Mouse (Mus musculus) stomach, embryonic 15.5 days (tissue): ENCODE results near the gene Macrod2. TPM values are rescaled to one million over a fixed set of nuclear protein-coding genes. Genes with fewer than 3 reads are reported as not detected.

Source experiments
- ATAC-seq: fragments of 200-750 bp; cut with Nextera tagmentation; 2 replicates; pipeline ENCODE4 v1.8.0; 2017; ENCODE audit warnings: low read depth, moderate number of reproducible peaks, moderate TSS enrichment; ENCODE audit not compliant: insufficient read depth, low FRiP score
- H3K27ac ChIP-seq: fragments of 300-500 bp; sonication (generic); 2 replicates; pipeline ENCODE4 v1.5.1; 2015; ENCODE audit warnings: mild to moderate bottlenecking, inconsistent platforms
- H3K27me3 ChIP-seq: fragments of 300-500 bp; sonication (generic); replicated peaks from 2 replicates; pipeline ENCODE4 v1.6.1; 2015; ENCODE audit warnings: inconsistent platforms
- H3K36me3 ChIP-seq: fragments of 300-500 bp; sonication (generic); 2 replicates; pipeline ENCODE4 v1.6.1; 2015; ENCODE audit warnings: inconsistent platforms
- H3K4me1 ChIP-seq: fragments of 300-500 bp; sonication (generic); 2 replicates; pipeline ENCODE4 v1.6.1; 2015; ENCODE audit warnings: inconsistent platforms
- H3K4me2 ChIP-seq: fragments of 300-500 bp; sonication (generic); 2 replicates; pipeline ENCODE4 v1.6.1; 2015; ENCODE audit warnings: mild to moderate bottlenecking, inconsistent platforms
- H3K4me3 ChIP-seq: fragments of 300-500 bp; sonication (generic); replicated peaks from 2 replicates; pipeline ENCODE4 v1.5.1; 2015; ENCODE audit warnings: inconsistent platforms
- H3K9ac ChIP-seq: fragments of 300-500 bp; sonication (generic); 2 replicates; pipeline ENCODE4 v1.6.1; 2015; ENCODE audit warnings: inconsistent platforms
- H3K9me3 ChIP-seq: fragments of 300-500 bp; sonication (generic); 2 replicates; pipeline ENCODE4 v1.6.1; 2016; ENCODE audit warnings: inconsistent platforms
- WGBS: fragments of 180-500 bp; shearing (Covaris S2); methylation state at CpG from one replicate; pipeline ENCODE4 v1.1.7; 2015; 5-methylcytosine and 5-hydroxymethylcytosine counted together
- polyA plus RNA-seq: library from polyadenylated mRNA; unstranded; fragments of >200 nt; fragmentation: Nextera tagmentation; extraction: Ambion mirVana; gene quantifications from 2 replicates; pipeline ENCODE4 v1.2.1, GENCODE M21; 2015

Gene Macrod2
- polyA plus RNA-seq, 1 experiment from 2014 or later, result 40.8 TPM

DNA sequence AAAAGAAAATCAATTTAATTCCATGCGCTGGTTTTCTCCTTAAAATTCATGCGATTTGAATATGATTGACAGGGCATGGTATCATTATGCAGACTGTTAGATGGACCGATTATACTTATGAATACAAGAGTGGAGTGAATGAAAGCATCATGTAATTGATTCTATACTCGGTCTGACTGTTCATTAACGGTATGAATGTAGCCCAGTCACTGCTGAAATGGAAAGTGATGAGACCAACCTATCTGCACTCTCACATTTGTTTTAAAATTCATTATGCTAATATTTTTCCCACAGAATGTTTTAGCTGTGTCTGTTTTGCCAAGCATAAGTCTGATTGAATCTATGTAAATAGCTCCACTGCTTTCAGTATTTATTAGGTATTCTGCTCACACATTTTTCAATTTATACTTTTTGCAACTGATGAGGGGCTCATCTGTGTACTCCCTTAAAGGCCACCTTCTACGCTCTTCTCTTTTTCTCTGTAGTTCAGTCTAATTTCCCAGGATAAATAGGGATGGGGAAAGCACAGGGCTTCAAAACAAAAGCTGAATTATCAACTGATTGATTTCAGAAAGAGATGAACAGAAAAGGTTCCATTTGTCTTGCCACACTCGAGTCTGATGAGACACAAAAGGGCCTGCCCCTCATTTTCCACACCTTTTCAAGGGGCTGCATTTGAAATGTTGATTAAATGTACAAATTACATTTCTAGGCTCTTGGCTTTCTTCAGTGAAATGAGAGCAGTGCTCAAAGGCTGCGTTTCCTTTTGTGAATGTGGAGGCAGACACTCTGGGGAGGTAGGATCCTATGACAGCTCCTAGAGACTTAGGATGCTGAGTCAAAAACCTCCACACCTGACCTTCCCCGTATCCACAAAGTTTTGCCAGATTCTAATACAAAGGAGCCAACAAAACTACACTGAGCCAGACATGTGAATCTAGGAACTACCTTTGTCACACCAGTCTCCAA is 1113.1 kb downstream of the Macrod2 start:
- H3K4me3 ChIP-seq, result no peak overlapping the region
- no peaks in the 10 kb centered on the region for H3K4me1 ChIP-seq
- no peak overlapping the region for H3K27ac ChIP-seq
- no peaks in the 10 kb centered on the region for H3K27me3 ChIP-seq
- no peaks in the 10 kb centered on the region for H3K9me3 ChIP-seq
- H3K4me2 ChIP-seq, result no peak overlapping the region
- ATAC-seq, result no peak
- H3K36me3 ChIP-seq, result no peaks in the 10 kb centered on the region
- no peak overlapping the region for H3K9ac ChIP-seq
- WGBS, result 75% methylated on average over 9 of the region's 9 CpGs

DNA sequence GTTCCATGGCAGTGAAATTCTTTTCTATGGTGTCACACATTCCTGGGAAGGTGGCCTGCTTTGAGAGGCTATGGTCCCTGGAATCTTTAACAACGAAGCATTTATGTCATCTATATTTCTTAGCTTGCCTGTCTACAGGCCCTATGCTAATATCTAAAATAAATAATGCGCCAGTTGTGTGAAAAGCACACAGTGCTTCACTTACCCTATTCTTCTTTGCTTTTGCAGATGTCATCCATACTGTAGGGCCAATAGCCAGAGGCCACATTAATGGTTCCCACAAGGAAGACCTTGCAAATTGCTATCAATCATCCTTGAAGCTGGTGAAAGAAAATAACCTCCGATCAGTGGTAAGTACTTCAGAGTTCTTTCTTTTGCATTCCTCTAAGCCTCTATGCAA is 1119.9 kb downstream of the Macrod2 start:
- Histone ChIP-seq H3K4me1 (no peaks in the 10 kb centered on the region), H3K4me2 (no peak overlapping the region), H3K4me3 (no peak overlapping the region), H3K27ac (no peak overlapping the region), H3K9me3 (no peaks in the 10 kb centered on the region), H3K36me3 (no peaks in the 10 kb centered on the region), H3K9ac (no peak overlapping the region), H3K27me3 (no peaks in the 10 kb centered on the region)
- WGBS, result 62% methylated on average over 3 of the region's 3 CpGs
- no peak for ATAC-seq

DNA sequence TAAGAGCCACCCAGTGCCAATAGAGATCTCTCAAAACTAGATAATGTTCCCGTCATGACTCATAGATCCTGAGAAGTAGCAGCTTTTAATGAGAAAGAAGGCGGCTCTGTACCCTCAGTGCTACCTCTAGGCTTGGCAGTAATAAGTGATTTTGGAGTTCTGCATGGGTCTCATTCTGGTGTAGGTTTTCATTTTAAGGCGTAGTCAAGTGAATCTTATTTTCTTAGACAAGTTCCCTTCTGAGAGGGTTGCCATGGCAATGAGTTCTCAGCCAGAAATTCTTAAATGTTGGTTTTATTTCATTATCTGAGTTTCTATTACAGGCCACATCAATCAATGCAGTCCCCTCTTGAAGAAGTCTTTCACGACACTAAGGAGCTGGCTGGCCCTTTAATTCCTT is 1127.0 kb downstream of the Macrod2 start:
- Histone ChIP-seq H3K9ac (no peak overlapping the region), H3K4me2 (no peak overlapping the region), H3K27ac (no peak overlapping the region), H3K4me3 (no peak overlapping the region), H3K36me3 (no peaks in the 10 kb centered on the region), H3K27me3 (no peaks in the 10 kb centered on the region), H3K9me3 (no peaks in the 10 kb centered on the region), H3K4me1 (no peaks in the 10 kb centered on the region)
- 64% methylated on average over 4 of the region's 4 CpGs for WGBS
- no peak for ATAC-seq

DNA sequence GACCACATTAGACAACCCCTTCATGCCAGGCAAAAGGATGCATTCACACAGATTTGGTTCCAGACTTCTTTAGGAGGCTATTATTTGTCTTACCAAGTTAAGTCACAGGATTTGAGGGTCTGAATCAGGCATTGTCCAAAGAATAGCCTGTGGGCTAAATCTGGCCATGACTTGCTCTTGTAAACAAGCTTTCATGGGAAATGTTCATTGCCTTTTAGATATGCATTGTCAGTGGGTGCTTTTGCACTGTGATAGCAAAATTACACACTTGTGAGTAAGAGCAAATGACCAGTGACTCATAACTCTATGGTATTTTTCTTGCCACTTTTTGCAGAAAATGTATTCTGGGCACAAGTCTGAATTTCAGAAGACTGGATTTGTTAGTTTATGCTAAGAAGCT is 1150.8 kb downstream of the Macrod2 start:
- H3K27me3 ChIP-seq, result no peaks in the 10 kb centered on the region
- no peaks in the 10 kb centered on the region for H3K9me3 ChIP-seq
- no peak overlapping the region for H3K4me3 ChIP-seq
- H3K27ac ChIP-seq, result no peak overlapping the region
- no peak overlapping the region for H3K9ac ChIP-seq
- H3K4me1 ChIP-seq, result no peaks in the 10 kb centered on the region
- H3K4me2 ChIP-seq, result no peak overlapping the region
- ATAC-seq, result no peak
- H3K36me3 ChIP-seq, result no peaks in the 10 kb centered on the region

DNA sequence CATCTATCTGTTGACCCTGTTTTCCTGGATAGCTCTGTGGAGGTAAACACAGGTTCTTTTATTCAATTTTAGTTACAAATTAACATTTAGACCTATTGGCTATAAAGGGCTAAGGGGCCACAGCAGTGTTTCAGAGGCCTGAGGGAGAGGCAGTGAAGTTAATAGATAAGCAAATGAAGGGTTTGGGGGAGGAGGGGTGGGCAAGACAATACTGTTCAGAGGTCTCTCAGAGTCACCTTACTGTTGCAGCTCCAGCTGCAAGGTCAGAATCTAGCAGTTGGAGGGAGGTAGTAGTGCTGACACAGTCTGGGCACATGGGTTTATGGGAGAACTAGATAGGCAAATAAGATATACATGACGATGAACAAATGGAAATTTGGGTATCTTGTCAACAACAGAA is 1156.6 kb downstream of the Macrod2 start:
- Histone ChIP-seq H3K9me3 (no peaks in the 10 kb centered on the region), H3K9ac (no peak overlapping the region), H3K27ac (no peak overlapping the region), H3K4me3 (no peak overlapping the region), H3K4me2 (no peak overlapping the region), H3K36me3 (no peaks in the 10 kb centered on the region), H3K4me1 (no peaks in the 10 kb centered on the region), H3K27me3 (no peaks in the 10 kb centered on the region)
- 71% methylated on average over 1 of the region's 1 CpGs for WGBS
- no peak for ATAC-seq

DNA sequence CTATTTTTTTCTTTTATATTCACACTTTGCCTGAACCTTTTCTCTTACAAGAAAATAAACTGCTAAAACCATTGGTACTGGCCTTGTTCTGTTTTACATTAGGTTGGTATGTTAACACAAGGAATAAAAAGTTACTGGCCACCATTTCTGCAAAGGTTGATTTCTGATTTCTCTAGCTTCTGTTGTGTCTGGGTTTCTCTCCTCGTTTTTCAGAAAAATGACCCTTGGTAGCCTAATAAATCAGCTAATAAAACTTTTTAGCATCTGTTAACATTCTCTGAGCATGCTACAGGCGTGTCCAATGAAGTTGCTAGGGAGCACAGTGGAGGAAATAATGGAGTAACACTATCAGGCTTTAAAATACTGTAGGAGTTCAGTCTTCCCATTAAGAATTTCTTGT is 1161.6 kb downstream of the Macrod2 start:
- Histone ChIP-seq H3K9me3 (no peaks in the 10 kb centered on the region), H3K4me2 (no peak overlapping the region), H3K36me3 (no peaks in the 10 kb centered on the region), H3K4me1 (no peaks in the 10 kb centered on the region), H3K4me3 (no peak overlapping the region), H3K9ac (no peak overlapping the region), H3K27ac (no peak overlapping the region), H3K27me3 (no peaks in the 10 kb centered on the region)
- 40% methylated on average over 2 of the region's 2 CpGs for WGBS
- ATAC-seq, result no peak

DNA sequence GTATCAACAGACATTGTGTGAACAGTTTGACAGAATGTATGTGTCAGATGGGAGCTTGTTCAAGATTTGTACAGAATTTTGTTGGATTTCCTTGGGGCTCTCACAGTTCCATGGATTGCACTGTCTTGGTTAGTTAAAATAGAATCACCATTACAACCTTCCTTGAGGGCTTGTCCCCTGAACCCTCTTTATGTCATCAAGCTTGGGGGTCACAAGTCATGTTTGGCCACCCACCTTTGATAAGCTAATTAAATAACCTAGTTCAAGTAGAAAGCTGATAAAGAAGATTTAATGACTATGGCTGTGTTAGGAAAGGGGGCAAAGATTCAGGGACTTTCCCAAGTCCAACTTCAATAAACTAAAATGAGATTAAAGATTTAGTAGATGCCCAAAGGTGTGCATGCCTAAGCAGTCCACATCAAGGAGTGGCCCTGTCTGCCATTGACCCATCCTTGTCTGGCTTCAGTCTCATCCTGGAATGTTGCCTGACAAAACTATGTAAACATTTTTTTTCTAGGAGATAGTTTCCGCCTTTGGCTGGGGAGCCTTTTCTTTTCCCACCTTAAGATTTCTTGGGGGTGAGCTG is 1163.2 kb downstream of the Macrod2 start:
- Histone ChIP-seq H3K4me3 (no peak overlapping the region), H3K36me3 (no peaks in the 10 kb centered on the region), H3K9ac (no peak overlapping the region), H3K27ac (no peak overlapping the region), H3K4me1 (no peaks in the 10 kb centered on the region), H3K9me3 (no peaks in the 10 kb centered on the region), H3K4me2 (no peak overlapping the region), H3K27me3 (no peaks in the 10 kb centered on the region)
- WGBS, result 50% methylated on average over 1 of the region's 1 CpGs
- no peak for ATAC-seq

DNA sequence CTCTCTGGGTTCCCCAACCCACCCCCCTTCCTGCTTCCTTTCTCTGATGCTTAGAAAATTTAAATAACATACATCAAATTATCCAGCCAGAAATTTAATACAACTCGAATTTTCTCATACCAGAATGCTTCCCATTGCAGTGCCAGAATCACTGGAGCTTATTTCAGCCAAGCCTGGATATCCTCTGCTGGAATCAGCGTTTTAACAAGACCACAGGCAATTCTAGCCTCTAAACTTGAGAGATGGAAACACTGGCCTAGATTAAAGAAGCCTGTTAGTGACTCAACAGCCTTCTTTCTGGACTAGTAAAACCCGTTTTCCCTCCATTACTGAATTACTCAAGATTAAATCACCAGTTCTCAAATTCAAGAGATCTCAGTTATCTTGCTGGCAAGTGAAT is 1170.9 kb downstream of the Macrod2 start:
- no peak overlapping the region for H3K27ac ChIP-seq
- H3K9ac ChIP-seq, result no peak overlapping the region
- H3K27me3 ChIP-seq, result no peaks in the 10 kb centered on the region
- no peak overlapping the region for H3K4me3 ChIP-seq
- H3K4me2 ChIP-seq, result no peak overlapping the region
- H3K36me3 ChIP-seq, result no peaks in the 10 kb centered on the region
- no peaks in the 10 kb centered on the region for H3K9me3 ChIP-seq
- WGBS, result 37% methylated on average over 3 of the region's 3 CpGs
- ATAC-seq, result no peak
- no peaks in the 10 kb centered on the region for H3K4me1 ChIP-seq

DNA sequence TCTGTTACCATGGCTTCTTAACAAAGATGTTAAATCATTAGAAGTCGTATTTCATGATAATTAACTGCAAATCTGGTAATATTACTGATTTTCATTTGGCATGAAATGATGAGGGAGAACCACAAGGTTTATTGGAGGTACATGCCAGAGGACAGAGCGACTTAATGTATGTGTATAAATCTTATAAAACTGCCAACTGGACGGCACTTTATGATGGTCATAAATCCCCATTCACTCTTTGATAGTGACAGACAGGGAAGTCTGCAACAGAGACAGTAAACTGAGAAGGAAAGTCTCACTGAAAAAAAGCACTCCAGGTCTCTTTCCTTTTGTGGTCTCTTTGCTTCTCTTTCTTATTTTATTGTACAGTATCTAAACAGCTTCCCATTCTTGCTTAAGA is 1176.3 kb downstream of the Macrod2 start:
- no peak for ATAC-seq

DNA sequence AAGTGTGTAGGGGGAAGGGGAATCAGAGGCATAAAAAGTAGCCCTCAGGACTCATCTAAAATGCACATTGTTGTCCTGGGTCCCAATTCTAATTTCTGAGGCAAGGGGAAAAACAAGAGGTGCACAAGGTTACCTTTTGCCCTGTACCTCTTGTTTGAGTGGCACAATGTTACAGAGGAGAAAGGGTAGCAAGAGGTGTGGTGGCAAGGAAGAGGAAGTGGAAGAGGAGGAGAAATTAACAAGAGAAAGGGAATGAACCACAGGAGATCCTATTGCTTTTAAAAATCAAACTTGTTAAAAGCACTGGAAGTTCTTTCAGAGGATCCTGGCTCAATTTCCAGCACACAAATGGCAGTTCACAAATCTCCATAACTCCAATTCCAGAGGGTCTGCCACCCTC is 1183.1 kb downstream of the Macrod2 start:
- Histone ChIP-seq H3K27me3 (no peaks in the 10 kb centered on the region), H3K9me3 (no peaks in the 10 kb centered on the region), H3K4me1 (no peaks in the 10 kb centered on the region), H3K4me2 (no peak overlapping the region), H3K4me3 (no peak overlapping the region), H3K9ac (no peak overlapping the region), H3K36me3 (no peaks in the 10 kb centered on the region), H3K27ac (no peak overlapping the region)
- ATAC-seq, result no peak

More for the DNA sequence above, 1176.3 kb downstream of the Macrod2 start:
- 44% methylated on average over 3 of the region's 3 CpGs for WGBS
- Histone ChIP-seq H3K27me3 (no peaks in the 10 kb centered on the region), H3K4me3 (no peak overlapping the region), H3K36me3 (no peaks in the 10 kb centered on the region), H3K4me2 (no peak overlapping the region), H3K4me1 (no peaks in the 10 kb centered on the region), H3K9me3 (no peaks in the 10 kb centered on the region), H3K27ac (no peak overlapping the region), H3K9ac (no peak overlapping the region)

DNA sequence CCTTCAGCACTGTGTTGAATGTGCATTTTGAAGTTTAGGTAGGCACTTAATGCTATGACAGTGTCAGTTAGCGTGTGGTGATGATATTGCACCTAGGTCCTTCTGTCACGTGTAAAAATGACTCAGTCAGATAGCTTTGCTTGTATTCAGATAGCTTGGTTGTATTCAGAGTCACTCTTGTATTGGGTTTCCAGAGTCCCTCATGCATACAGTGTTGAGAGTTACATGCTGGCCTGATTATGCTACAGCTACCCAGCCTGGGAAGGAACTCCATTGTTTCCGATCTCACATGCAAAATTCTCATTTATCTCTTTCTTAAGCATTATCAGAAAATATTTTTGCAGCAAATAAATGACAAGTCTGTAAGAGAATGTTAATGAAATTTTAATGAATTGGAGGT is 1187.3 kb downstream of the Macrod2 start:
- Histone ChIP-seq H3K27me3 (no peaks in the 10 kb centered on the region), H3K4me3 (no peak overlapping the region), H3K9ac (no peak overlapping the region), H3K4me1 (no peaks in the 10 kb centered on the region), H3K4me2 (no peak overlapping the region), H3K9me3 (no peaks in the 10 kb centered on the region), H3K27ac (no peak overlapping the region), H3K36me3 (no peaks in the 10 kb centered on the region)
- ATAC-seq, result no peak
- WGBS, result 86% methylated on average over 3 of the region's 3 CpGs

DNA sequence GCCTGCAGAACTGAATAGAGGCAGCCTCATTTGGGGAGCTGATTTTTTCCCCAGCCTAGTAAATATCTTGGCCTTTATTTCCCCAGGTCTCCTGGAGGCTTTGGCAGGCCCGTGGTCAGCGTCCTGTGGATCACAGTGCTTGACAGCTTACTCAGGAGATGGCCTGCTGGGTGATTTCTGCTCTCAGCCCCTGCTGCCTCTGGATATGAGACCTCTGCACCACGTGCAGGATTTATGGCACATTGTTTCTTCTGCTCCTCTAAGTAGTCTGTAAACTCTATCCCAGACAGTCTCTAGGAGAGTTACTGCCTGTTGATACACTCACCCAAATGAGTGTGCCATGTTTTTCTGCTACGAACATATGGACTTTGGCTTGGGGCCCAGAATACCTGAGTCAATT is 1187.8 kb downstream of the Macrod2 start:
- no peaks in the 10 kb centered on the region for H3K4me1 ChIP-seq
- no peak for ATAC-seq
- WGBS, result 21% methylated on average over 4 of the region's 4 CpGs
- H3K9ac ChIP-seq, result no peak overlapping the region
- no peaks in the 10 kb centered on the region for H3K27me3 ChIP-seq
- no peaks in the 10 kb centered on the region for H3K9me3 ChIP-seq
- no peak overlapping the region for H3K27ac ChIP-seq
- no peak overlapping the region for H3K4me3 ChIP-seq
- no peak overlapping the region for H3K4me2 ChIP-seq
- no peaks in the 10 kb centered on the region for H3K36me3 ChIP-seq
